Mouse (Mus musculus) stomach, postnatal 0 days (tissue): Measurements from ENCODE around the gene Ddx18. TPM values are rescaled to one million over a fixed set of nuclear protein-coding genes. Genes with fewer than 3 reads are reported as not detected.
A peak's percentile ranks its signal among the peaks of the same experiment; 100 is the strongest.

ENCODE experiments used
- ATAC-seq: fragments of 200-750 bp; cut with Nextera tagmentation; 2 replicates; pipeline ENCODE4 v1.8.0; 2017; ENCODE audit not compliant: low FRiP score, low TSS enrichment
- DNase-seq: peaks from one replicate; pipeline ENCODE4 v3.0.0-alpha.2; 2016; ENCODE audit warnings: low spot score
- H3K27ac ChIP-seq: fragments of 300-500 bp; sonication (generic); replicated peaks from 2 replicates; pipeline ENCODE4 v1.5.1; 2014; ENCODE audit warnings: mild to moderate bottlenecking, control low read depth
- H3K27me3 ChIP-seq: fragments of 300-500 bp; sonication (generic); 2 replicates; pipeline ENCODE4 v1.6.1; 2014; ENCODE audit warnings: low read length; ENCODE audit not compliant: control insufficient read depth, insufficient read depth
- H3K36me3 ChIP-seq: fragments of 300-500 bp; sonication (generic); 2 replicates; pipeline ENCODE4 v1.6.1; 2014; ENCODE audit warnings: low read length, mixed read lengths; ENCODE audit not compliant: control insufficient read depth, insufficient read depth
- H3K4me1 ChIP-seq: fragments of 300-500 bp; sonication (generic); replicated peaks from 2 replicates; pipeline ENCODE4 v1.6.1; 2014; ENCODE audit warnings: antibody characterized with exemption; ENCODE audit not compliant: control insufficient read depth, insufficient read depth
- H3K4me2 ChIP-seq: fragments of 300-500 bp; sonication (generic); replicated peaks from 2 replicates; pipeline ENCODE4 v1.6.1; 2014; ENCODE audit warnings: low read depth, mild to moderate bottlenecking, control low read depth, moderate library complexity
- H3K4me3 ChIP-seq: fragments of 300-500 bp; sonication (generic); 2 replicates; pipeline ENCODE4 v1.5.1; 2014; ENCODE audit warnings: low read depth, low read length, control low read depth
- H3K9ac ChIP-seq: fragments of 300-500 bp; sonication (generic); 2 replicates; pipeline ENCODE4 v1.6.1; 2014; ENCODE audit warnings: mild to moderate bottlenecking, low read length, control low read depth, mixed read lengths
- H3K9me3 ChIP-seq: fragments of 300-500 bp; sonication (generic); 2 replicates; pipeline ENCODE4 v1.6.1; 2016; ENCODE audit warnings: low read length; ENCODE audit not compliant: control insufficient read depth
- CTCF ChIP-seq: IDR thresholded peaks from 2 replicates; pipeline ENCODE4 v1.5.1; 2016; ENCODE audit warnings: antibody characterized with exemption, low read depth, mild to moderate bottlenecking, moderate library complexity
- EP300 ChIP-seq: optimal IDR thresholded peaks from 2 replicates; pipeline ENCODE3; 2016; ENCODE audit warnings: antibody characterized with exemption
- WGBS: fragments of 180-500 bp; shearing (Covaris S2); extraction: QIAGEN DNeasy Blood & Tissue Kit; methylation state at CpG from one replicate; pipeline ENCODE4 v1.1.7; 2014; 5-methylcytosine and 5-hydroxymethylcytosine counted together
- polyA plus RNA-seq: library from polyadenylated mRNA; unstranded; fragments of >200 nt; fragmentation: Nextera tagmentation; extraction: Ambion mirVana; gene quantifications from 2 replicates; pipeline ENCODE4 v1.2.1, GENCODE M21; 2015

Ddx18 gene
- polyA plus RNA-seq, 1 experiment from 2014 or later: 40.7 TPM

DNA sequence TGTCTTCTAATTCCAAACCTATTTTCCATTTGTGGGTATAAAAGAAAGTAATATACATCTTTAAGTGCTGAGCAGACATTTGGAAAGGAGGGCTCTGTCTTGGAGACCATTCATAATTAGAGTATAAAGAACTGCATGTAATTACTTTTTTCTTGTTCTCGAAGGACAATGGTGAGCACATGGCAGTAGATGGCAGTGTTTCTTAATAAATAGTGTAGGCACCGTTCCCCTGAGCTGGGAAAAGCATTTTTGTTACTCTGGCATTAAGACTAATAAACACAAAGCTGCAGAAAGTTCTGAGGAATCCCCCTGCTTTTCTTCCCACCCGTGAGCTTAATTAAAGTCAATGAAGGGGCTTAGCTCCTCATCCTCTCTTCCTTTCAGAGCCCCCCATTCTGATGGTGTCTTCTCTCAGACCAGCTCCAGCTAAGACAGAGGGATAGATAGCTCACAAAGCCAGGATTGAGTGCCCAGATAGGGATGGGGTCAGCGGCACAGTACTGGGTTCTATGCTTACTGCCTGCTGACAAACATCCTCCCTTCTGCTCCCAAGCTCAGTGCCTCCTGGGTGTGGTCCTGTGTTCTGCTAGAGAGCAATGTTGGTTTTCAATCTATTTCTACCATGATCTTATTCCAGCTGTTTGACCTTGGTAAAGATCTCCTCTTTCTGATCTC, 29.3 kb upstream of the Ddx18 start:
- peak; percentile 63 for TF ChIP-seq CTCF
- TF ChIP-seq EP300: no peak
- 22% methylated on average over 4 of the region's 4 CpGs for WGBS
- Histone ChIP-seq H3K36me3 (no peaks in the 10 kb centered on the region), H3K27ac (no peak overlapping the region), H3K4me2 (no peak overlapping the region), H3K4me1 (no peaks in the 10 kb centered on the region), H3K4me3 (no peak overlapping the region), H3K9ac (no peak overlapping the region), H3K27me3 (no peaks in the 10 kb centered on the region), H3K9me3 (no peaks in the 10 kb centered on the region)
- ATAC-seq (no peak), DNase-seq (no peak)

DNA sequence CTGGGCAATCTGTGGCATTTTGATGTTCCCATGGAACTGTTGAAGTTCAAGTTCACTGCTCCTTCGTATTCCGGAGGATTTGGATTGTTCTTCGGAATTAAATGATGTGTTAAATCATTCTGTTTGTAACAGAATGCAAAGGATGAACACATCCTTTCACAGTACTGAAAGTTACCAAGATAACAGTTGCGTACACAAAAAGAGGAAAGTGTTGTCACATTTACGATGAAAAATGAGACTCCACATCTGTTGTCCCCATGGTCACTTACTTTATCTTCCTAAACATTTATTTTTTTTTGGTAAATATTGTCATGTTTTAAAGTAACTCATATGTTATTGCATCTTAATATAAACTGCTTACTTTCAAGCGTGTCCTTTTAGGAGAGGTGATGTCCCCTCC, 17.0 kb upstream of the Ddx18 start:
- no peak for ATAC-seq
- Histone ChIP-seq H3K9me3 (no peaks in the 10 kb centered on the region), H3K27me3 (no peaks in the 10 kb centered on the region), H3K27ac (no peak overlapping the region), H3K36me3 (no peaks in the 10 kb centered on the region), H3K9ac (no peak overlapping the region), H3K4me1 (no peaks in the 10 kb centered on the region), H3K4me2 (no peak overlapping the region), H3K4me3 (no peak overlapping the region)
- WGBS: 45% methylated on average over 6 of the region's 6 CpGs
- no peak for DNase-seq
- TF ChIP-seq CTCF (no peak), EP300 (no peak)

DNA sequence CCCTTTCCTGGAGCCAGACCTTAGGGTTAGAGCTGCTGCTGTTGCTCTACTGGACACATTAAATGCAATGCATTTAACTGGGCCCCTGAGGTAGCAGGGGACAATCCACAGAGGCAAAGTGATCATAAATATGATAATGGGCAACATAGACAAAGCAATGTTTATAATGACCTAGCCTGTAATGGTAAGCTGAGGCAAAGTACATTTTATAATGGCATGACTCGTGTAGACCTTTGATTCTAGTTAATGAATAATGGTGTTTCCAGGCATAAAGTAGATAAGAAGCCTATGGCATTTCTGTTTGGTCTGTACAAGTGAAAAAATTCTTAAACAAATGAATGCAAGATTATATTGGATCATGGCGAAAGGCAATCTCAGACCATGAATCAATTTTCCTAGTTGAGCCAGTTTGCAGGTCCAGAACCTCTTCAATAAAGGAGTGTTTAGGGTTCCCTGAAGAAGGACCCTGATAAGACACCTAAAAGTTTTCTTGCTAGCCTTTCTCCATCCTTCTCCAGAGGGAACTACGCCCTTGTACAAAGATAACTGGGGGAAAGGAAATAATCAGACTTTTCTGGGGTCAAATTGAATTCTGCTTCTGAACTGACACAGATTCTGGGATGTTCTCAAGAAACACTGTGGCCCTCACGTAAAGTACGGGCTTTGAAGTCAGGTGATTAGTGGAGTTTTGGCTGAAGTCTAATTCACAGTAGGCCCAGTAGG, 13.5 kb upstream of the Ddx18 start:
- Histone ChIP-seq H3K27ac (no peak overlapping the region), H3K36me3 (no peaks in the 10 kb centered on the region), H3K9ac (no peak overlapping the region), H3K4me3 (no peak overlapping the region), H3K27me3 (no peaks in the 10 kb centered on the region), H3K9me3 (no peaks in the 10 kb centered on the region), H3K4me1 (no peaks in the 10 kb centered on the region), H3K4me2 (no peak overlapping the region)
- 74% methylated on average over 5 of the region's 5 CpGs for WGBS
- ATAC-seq: no peak
- DNase-seq: no peak
- no peak for TF ChIP-seq EP300
- no peak for TF ChIP-seq CTCF

DNA sequence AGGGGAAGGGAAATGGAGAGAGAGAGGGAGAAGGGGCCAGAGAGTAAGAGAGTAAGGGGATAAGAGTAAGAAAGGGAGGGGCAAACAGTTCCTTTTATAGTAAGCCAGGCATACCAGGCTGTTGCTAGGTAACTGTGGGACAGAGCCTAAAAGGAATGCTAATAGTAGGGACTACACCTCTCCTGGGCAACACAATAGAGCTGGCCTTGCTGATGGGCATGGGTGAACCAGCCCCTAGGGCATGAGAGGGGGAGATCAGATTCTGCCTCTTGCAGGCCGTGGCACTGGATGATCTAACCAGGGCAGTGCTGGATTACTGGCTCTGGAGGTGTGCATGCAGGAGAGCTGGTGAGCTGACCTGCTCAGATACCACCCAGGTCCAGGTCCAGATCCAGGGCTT, 9.7 kb upstream of the Ddx18 start:
- no peak overlapping the region for H3K9ac ChIP-seq
- WGBS: 48% methylated on average over 1 of the region's 1 CpGs
- TF ChIP-seq CTCF: no peak
- no peak for TF ChIP-seq EP300
- H3K27ac ChIP-seq: no peak overlapping the region
- no peak overlapping the region for H3K4me3 ChIP-seq
- no peaks in the 10 kb centered on the region for H3K27me3 ChIP-seq
- H3K4me2 ChIP-seq: no peak overlapping the region
- ATAC-seq (no peak), DNase-seq (no peak)
- H3K9me3 ChIP-seq: no peaks in the 10 kb centered on the region
- no peaks in the 10 kb centered on the region for H3K4me1 ChIP-seq
- H3K36me3 ChIP-seq: no peaks in the 10 kb centered on the region

DNA sequence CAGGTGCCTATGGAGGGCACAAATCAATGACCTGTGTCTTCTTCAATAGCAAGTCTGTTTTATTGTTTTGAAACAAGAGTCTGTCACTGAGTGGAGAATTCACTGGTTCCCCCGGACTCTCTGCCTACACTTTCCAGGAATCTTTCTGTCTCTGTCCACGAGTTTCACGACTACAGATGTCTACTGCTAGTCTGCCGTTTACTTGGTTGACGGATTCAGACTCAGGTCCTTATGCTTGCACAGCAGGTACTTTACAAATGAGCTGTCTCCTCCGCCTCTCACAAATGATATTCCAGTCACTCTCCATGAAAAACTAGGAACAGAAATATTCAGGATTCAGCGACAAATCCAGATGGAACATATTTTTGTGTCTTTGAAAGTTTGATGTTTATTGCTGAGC, 2.7 kb upstream of the Ddx18 start:
- DNase-seq (no peak), ATAC-seq (no peak)
- TF ChIP-seq CTCF (no peak), EP300 (no peak)
- no peak overlapping the region for H3K4me2 ChIP-seq
- H3K9ac ChIP-seq: no peak overlapping the region
- WGBS: 81% methylated on average over 7 of the region's 7 CpGs
- no peak overlapping the region for H3K4me3 ChIP-seq
- H3K27ac ChIP-seq: no peak overlapping the region
- H3K4me1 ChIP-seq: no peaks in the 10 kb centered on the region
- no peaks in the 10 kb centered on the region for H3K9me3 ChIP-seq
- no peaks in the 10 kb centered on the region for H3K27me3 ChIP-seq
- no peaks in the 10 kb centered on the region for H3K36me3 ChIP-seq

DNA sequence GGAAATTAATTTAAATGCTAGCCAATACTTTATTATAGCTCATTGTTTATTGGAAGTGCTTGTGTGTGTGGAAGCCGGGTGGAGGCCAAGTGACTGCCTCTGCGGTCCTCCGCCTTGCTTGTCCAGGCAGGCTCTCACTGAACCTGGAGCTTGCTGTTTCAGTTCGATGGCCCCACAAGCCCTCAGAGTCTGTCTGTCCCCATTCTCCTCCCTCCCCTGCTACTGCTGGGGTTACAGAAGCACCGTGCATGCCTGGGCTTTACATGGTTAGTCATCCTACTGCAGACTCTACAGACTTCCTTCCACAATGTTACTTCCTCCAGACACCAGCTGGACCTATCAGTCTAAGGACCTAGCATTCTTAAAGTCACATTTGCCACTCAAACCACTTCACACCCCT, 9.9 kb downstream of the Ddx18 start:
- Histone ChIP-seq H3K9ac (no peak overlapping the region), H3K36me3 (peaks cover 49% of the 10 kb centered on the region), H3K4me2 (no peak overlapping the region), H3K4me1 (no peaks in the 10 kb centered on the region), H3K4me3 (no peak overlapping the region), H3K27ac (no peak overlapping the region), H3K9me3 (no peaks in the 10 kb centered on the region), H3K27me3 (no peaks in the 10 kb centered on the region)
- 95% methylated on average over 5 of the region's 5 CpGs for WGBS
- ATAC-seq (no peak), DNase-seq (no peak)
- TF ChIP-seq EP300: no peak
- TF ChIP-seq CTCF: no peak
